8 mouse cellular contexts compared by ENCODE assay signal in genomic region chr11:60416590-60416962, GRCm38 (mm10). TPM values are rescaled to one million over a fixed set of nuclear protein-coding genes. Genes with fewer than 3 reads are reported as not detected.
A peak's percentile ranks its signal among the peaks of the same experiment; 100 is the strongest.
DNase-seq lines count a peak whose midpoint lies in the region; ATAC-seq and TF ChIP-seq lines count a peak whose summit lies in the region.

No protein-coding gene starts in this region.

- ATAC-seq in heart, postnatal 0 days (ENCODE audit: insufficient read depth, low read depth): peak; percentile 34
- ATAC-seq in hindbrain, embryonic 15.5 days (ENCODE audit: low FRiP score, low read depth): no peak
- ATAC-seq in midbrain, embryonic 14.5 days (ENCODE audit: low FRiP score, low TSS enrichment): no peak; the same call in 1 of the 2 replicates

- no peak for TF ChIP-seq POLR2A in bone marrow, adult 2 months (IDR thresholded peaks at IDR 0.05; ENCODE audit: borderline replicate concordance, control insufficient read depth, low read depth, low read length)

- DNase-seq in heart, postnatal 0 days (ENCODE audit: low spot score): no peak
- DNase-seq in heart, postnatal 4 days: no peak
- DNase-seq in midbrain, embryonic 14.5 days: no peak
- no peak for DNase-seq in right cerebral cortex, postnatal 4 days
- no peak for DNase-seq in frontal cortex, postnatal 25 days (ENCODE audit: low spot score in 2 of 2)
- no peak for DNase-seq in cerebellum, adult 9-11 months

- peak overlapping the region; percentile 57 for H3K27ac ChIP-seq in heart, postnatal 0 days (ENCODE audit: low read depth)
- peak overlapping the region; percentile 48 for H3K27ac ChIP-seq in bone marrow, adult 2 months (ENCODE audit: control insufficient read depth, insufficient read depth, low read depth, low read length, poor library complexity)
- peak overlapping the region; percentile 91 for H3K27ac ChIP-seq in hindbrain, embryonic 15.5 days (replicated peaks)
- H3K27ac ChIP-seq in midbrain, embryonic 14.5 days (replicated peaks; ENCODE audit: low read depth, low read length): peak overlapping the region; percentile 79

- H3K9me3 ChIP-seq in heart, postnatal 0 days (replicated peaks; ENCODE audit: control insufficient read depth, low read length): no peaks in the 10 kb centered on the region
- H3K9me3 ChIP-seq in hindbrain, embryonic 15.5 days: no peaks in the 10 kb centered on the region
- no peaks in the 10 kb centered on the region for H3K9me3 ChIP-seq in midbrain, embryonic 14.5 days (ENCODE audit: control insufficient read depth, low read length)

- H3K27me3 ChIP-seq in heart, postnatal 0 days (ENCODE audit: control insufficient read depth, insufficient read depth, low read length): no peaks in the 10 kb centered on the region
- H3K27me3 ChIP-seq in hindbrain, embryonic 15.5 days: no peaks in the 10 kb centered on the region
- no peaks in the 10 kb centered on the region for H3K27me3 ChIP-seq in midbrain, embryonic 14.5 days (ENCODE audit: control insufficient read depth, insufficient read depth, low read length)

- peaks cover 13% of the 10 kb centered on the region for H3K4me1 ChIP-seq in heart, postnatal 0 days (ENCODE audit: control insufficient read depth, insufficient read depth)
- peaks cover 5% of the 10 kb centered on the region for H3K4me1 ChIP-seq in bone marrow, adult 2 months (ENCODE audit: control insufficient read depth, insufficient read depth, low read length)
- H3K4me1 ChIP-seq in hindbrain, embryonic 15.5 days (replicated peaks): peaks cover 48% of the 10 kb centered on the region
- peaks cover 12% of the 10 kb centered on the region for H3K4me1 ChIP-seq in midbrain, embryonic 14.5 days (ENCODE audit: control insufficient read depth, insufficient read depth, low read length)

- peak overlapping the region; percentile 86 for H3K4me2 ChIP-seq in heart, postnatal 0 days (ENCODE audit: low read depth, low read length)
- peak overlapping the region; percentile 94 for H3K4me2 ChIP-seq in hindbrain, embryonic 15.5 days
- peak overlapping the region; percentile 60 for H3K4me2 ChIP-seq in midbrain, embryonic 14.5 days (ENCODE audit: low read length)

- peak overlapping the region; percentile 92 for H3K4me3 ChIP-seq in heart, postnatal 0 days (ENCODE audit: low read depth, low read length)
- H3K4me3 ChIP-seq in bone marrow, adult 2 months (replicated peaks; ENCODE audit: control insufficient read depth, low read depth, low read length): peak overlapping the region; percentile 96
- peak overlapping the region; percentile 95 for H3K4me3 ChIP-seq in hindbrain, embryonic 15.5 days
- peak overlapping the region; percentile 91 for H3K4me3 ChIP-seq in midbrain, embryonic 14.5 days (replicated peaks; ENCODE audit: low read depth, low read length)

- peak overlapping the region; percentile 70 for H3K9ac ChIP-seq in heart, postnatal 0 days (replicated peaks; ENCODE audit: low read depth, low read length)
- H3K9ac ChIP-seq in hindbrain, embryonic 15.5 days: peak overlapping the region; percentile 69
- H3K9ac ChIP-seq in midbrain, embryonic 14.5 days (replicated peaks; ENCODE audit: low read length): peak overlapping the region; percentile 72

- 0 out of 2 replicates have a peak, but pooled peaks have one; percentile 16 for TF ChIP-seq EP300 in heart, postnatal 0 days (IDR thresholded peaks at IDR 0.05; ENCODE audit: low read depth)

- no peaks in the 10 kb centered on the region for H3K36me3 ChIP-seq in heart, postnatal 0 days (replicated peaks; ENCODE audit: control insufficient read depth, insufficient read depth, low read length)
- H3K36me3 ChIP-seq in hindbrain, embryonic 15.5 days: no peaks in the 10 kb centered on the region
- no peaks in the 10 kb centered on the region for H3K36me3 ChIP-seq in midbrain, embryonic 14.5 days (ENCODE audit: control insufficient read depth, insufficient read depth, low read length)

- WGBS in heart, postnatal 0 days: under 1% methylated on average over 21 of the region's 21 CpGs
- under 1% methylated on average over 21 of the region's 21 CpGs for WGBS in bone marrow, adult 2 months
- WGBS in hindbrain, embryonic 15.5 days: under 1% methylated on average over 21 of the region's 21 CpGs
- under 1% methylated on average over 21 of the region's 21 CpGs for WGBS in midbrain, embryonic 14.5 days

- no peak for TF ChIP-seq CTCF in heart, postnatal 0 days (IDR thresholded peaks at IDR 0.05; ENCODE audit: low read depth)
- TF ChIP-seq CTCF in bone marrow, adult 2 months (IDR thresholded peaks at IDR 0.05; ENCODE audit: control insufficient read depth, insufficient read depth, low read length): no peak

RNA-seq across cellular contexts. Expression of gene Gid4, which starts 0.4 kb away (rescaled TPM):
- total RNA-seq in heart, postnatal 0 days (2014; rRNA removed; ENCODE audit: low replicate concordance): 20.6 and 24.2 TPM in 2 replicates
- 11.8 and 12.8 TPM in 2 replicates for polyA plus RNA-seq in heart, postnatal 0 days (2015; fragmentation: Nextera tagmentation; extraction: Ambion mirVana)
- 10 to 100 TPM; 23.9 to 25.6 TPM for total RNA-seq in heart, postnatal 4 days (2021)
- polyA plus RNA-seq in bone marrow, adult 2 months (2011; ENCODE audit: insufficient read depth, insufficient read length, low replicate concordance, missing spikeins): 4.8 and 7.2 TPM in 2 replicates
- polyA plus RNA-seq in hindbrain, embryonic 15.5 days (2015; fragmentation: Nextera tagmentation; extraction: Ambion mirVana): 24.1 and 25.2 TPM in 2 replicates
- 17.0 and 26.3 TPM in 2 replicates for polyA plus RNA-seq in midbrain, embryonic 14.5 days (2014; fragmentation: Nextera tagmentation; extraction: Ambion mirVana)

RNA-seq across cellular contexts. Expression of gene Atpaf2, which starts 1.7 kb away (rescaled TPM):
- total RNA-seq in heart, postnatal 0 days (2014; rRNA removed; ENCODE audit: low replicate concordance): 42.2 and 45.7 TPM in 2 replicates
- polyA plus RNA-seq in heart, postnatal 0 days (2015; fragmentation: Nextera tagmentation; extraction: Ambion mirVana): 43.2 and 44.1 TPM in 2 replicates
- total RNA-seq in heart, postnatal 4 days (2021): 10 to 100 TPM; 48.5 to 50.1 TPM
- 16.2 and 23.5 TPM in 2 replicates for polyA plus RNA-seq in bone marrow, adult 2 months (2011; ENCODE audit: insufficient read depth, insufficient read length, low replicate concordance, missing spikeins)
- polyA plus RNA-seq in hindbrain, embryonic 15.5 days (2015; fragmentation: Nextera tagmentation; extraction: Ambion mirVana): 41.1 and 41.4 TPM in 2 replicates
- 38.8 and 42.5 TPM in 2 replicates for polyA plus RNA-seq in midbrain, embryonic 14.5 days (2014; fragmentation: Nextera tagmentation; extraction: Ambion mirVana)

RNA-seq across cellular contexts. Expression of gene Drg2, which starts 37.8 kb away (rescaled TPM):
- total RNA-seq in heart, postnatal 0 days (2014; rRNA removed; ENCODE audit: low replicate concordance): 56.1 and 61.6 TPM in 2 replicates
- polyA plus RNA-seq in heart, postnatal 0 days (2015; fragmentation: Nextera tagmentation; extraction: Ambion mirVana): 44.0 and 45.6 TPM in 2 replicates
- total RNA-seq in heart, postnatal 4 days (2021): 10 to 100 TPM; 42.7 to 44.0 TPM
- polyA plus RNA-seq in bone marrow, adult 2 months (2011; ENCODE audit: insufficient read depth, insufficient read length, low replicate concordance, missing spikeins): 19.9 and 28.0 TPM in 2 replicates
- 95.5 and 99.9 TPM in 2 replicates for polyA plus RNA-seq in hindbrain, embryonic 15.5 days (2015; fragmentation: Nextera tagmentation; extraction: Ambion mirVana)
- 92.2 and 93.0 TPM in 2 replicates for polyA plus RNA-seq in midbrain, embryonic 14.5 days (2014; fragmentation: Nextera tagmentation; extraction: Ambion mirVana)

RNA-seq across cellular contexts. Expression of gene Myo15, which starts 52.6 kb away (rescaled TPM):
- not detected in 2 replicates for total RNA-seq in heart, postnatal 0 days (2014; rRNA removed; ENCODE audit: low replicate concordance)
- polyA plus RNA-seq in heart, postnatal 0 days (2015; fragmentation: Nextera tagmentation; extraction: Ambion mirVana): 0.01 TPM in 1 of 2 replicates, not detected in the other
- under 1 TPM in 1 of 2 experiments, not detected in 1; 0.14 TPM for total RNA-seq in heart, postnatal 4 days (2021)
- polyA plus RNA-seq in bone marrow, adult 2 months (2011; ENCODE audit: insufficient read depth, insufficient read length, low replicate concordance, missing spikeins): 1.1 and 1.4 TPM in 2 replicates
- 0.19 and 0.22 TPM in 2 replicates for polyA plus RNA-seq in hindbrain, embryonic 15.5 days (2015; fragmentation: Nextera tagmentation; extraction: Ambion mirVana)
- polyA plus RNA-seq in midbrain, embryonic 14.5 days (2014; fragmentation: Nextera tagmentation; extraction: Ambion mirVana): not detected in 2 replicates
